Mouse (Mus musculus): ENCODE measurements around the gene Ubap2.

Ubap2 gene

GRCm38 (mm10) chr4:41165693-41166475, 109.1 kb downstream of the Ubap2 start:
- peak; percentile 84 for DNase-seq (ENCODE audit: low read depth, low spot score)

GRCm38 (mm10) chr4:41164974-41165373, 110.0 kb downstream of the Ubap2 start:
- no peak for DNase-seq (ENCODE audit: low read depth, low spot score)

- no peak for DNase-seq (ENCODE audit: low read depth, low spot score)
These were observed 113.7 kb downstream of the Ubap2 start for GRCm38 (mm10) chr4:41161232-41161631.

GRCm38 (mm10) chr4:41158251-41158650, 116.7 kb downstream of the Ubap2 start:
- DNase-seq (ENCODE audit: low read depth, low spot score), result no peak

GRCm38 (mm10) chr4:41156961-41157360, 118.0 kb downstream of the Ubap2 start:
- DNase-seq (ENCODE audit: low read depth, low spot score), result no peak

- DNase-seq (ENCODE audit: low read depth, low spot score), result peak; percentile 78
These were observed 121.8 kb downstream of the Ubap2 start for GRCm38 (mm10) chr4:41153146-41153545.

- DNase-seq (ENCODE audit: low read depth, low spot score), result no peak
These were observed 123.8 kb downstream of the Ubap2 start for GRCm38 (mm10) chr4:41151186-41151585.

GRCm38 (mm10) chr4:41149891-41150290, 125.1 kb downstream of the Ubap2 start:
- no peak for DNase-seq (ENCODE audit: low read depth, low spot score)

All from 3T3-L1 (cell line).